Mouse (Mus musculus) c-Kit-positive CD71-positive TER-119-positive erythroid progenitor cells, embryonic 14.5 days (primary cell): ENCODE measurements around the gene Vmn2r20.
"Not testable (repeated sequence)": the region's sequence is repeated elsewhere in the genome, so short reads cannot be mapped to it uniquely, and the experiment has no call there.

Source experiments
- DNase-seq: peaks from one replicate; pipeline ENCODE4 v3.0.0-alpha.2; 2013; ENCODE audit warnings: low spot score

Gene Vmn2r20

GRCm38 (mm10) chr6:123418016-123418415 lies at the start of gene Vmn2r20:
TSS of gene Vmn2r20 (minus strand) at chr6:123418116.
- not testable (repeated sequence) for DNase-seq

GRCm38 (mm10) chr6:123424413-123424812 lies 6.5 kb upstream of the Vmn2r20 start:
- DNase-seq, result not testable (repeated sequence)

- not testable (repeated sequence) for DNase-seq
Measured at GRCm38 (mm10) chr6:123406918-123407665, 10.8 kb downstream of the Vmn2r20 start.

- not testable (repeated sequence) for DNase-seq
Measured at GRCm38 (mm10) chr6:123388824-123389223, 29.1 kb downstream of the Vmn2r20 start.

- DNase-seq, result no peak
Measured at GRCm38 (mm10) chr6:123346141-123346540, 71.8 kb downstream of the Vmn2r20 start.

- peak; percentile 15 for DNase-seq
Measured at GRCm38 (mm10) chr6:123340093-123340492, 77.8 kb downstream of the Vmn2r20 start.

- DNase-seq, result no peak
Measured at GRCm38 (mm10) chr6:123332503-123332902, 85.4 kb downstream of the Vmn2r20 start.
